Mouse (Mus musculus) midbrain, embryonic 14.5 days (tissue): ENCODE data around the gene Gm20388. TPM values are rescaled to one million over a fixed set of nuclear protein-coding genes. Genes with fewer than 3 reads are reported as not detected.
"Not testable (repeated sequence)": the region's sequence is repeated elsewhere in the genome, so short reads cannot be mapped to it uniquely, and the experiment has no call there.

Experiments
- ATAC-seq: fragments of 200-750 bp; cut with Nextera tagmentation; 2 replicates; pipeline ENCODE4 v1.8.0; 2017; ENCODE audit warnings: moderate number of reproducible peaks, moderate library complexity; ENCODE audit not compliant: low FRiP score, low TSS enrichment
- DNase-seq: peaks from one replicate; pipeline ENCODE4 v3.0.0-alpha.2; 2015
- H3K27ac ChIP-seq: fragments of 300-500 bp; sonication (generic); replicated peaks from 2 replicates; pipeline ENCODE4 v1.5.1; 2014; ENCODE audit warnings: mild to moderate bottlenecking, low read depth, low read length, moderate library complexity
- H3K27me3 ChIP-seq: fragments of 300-500 bp; sonication (generic); 2 replicates; pipeline ENCODE4 v1.6.1; 2014; ENCODE audit warnings: low read length, control low read depth, mixed read lengths; ENCODE audit not compliant: control insufficient read depth, insufficient read depth
- H3K36me3 ChIP-seq: fragments of 300-500 bp; sonication (generic); 2 replicates; pipeline ENCODE4 v1.6.1; 2014; ENCODE audit warnings: low read length, control low read depth; ENCODE audit not compliant: control insufficient read depth, insufficient read depth
- H3K4me1 ChIP-seq: fragments of 300-500 bp; sonication (generic); 2 replicates; pipeline ENCODE4 v1.6.1; 2014; ENCODE audit warnings: mild to moderate bottlenecking, antibody characterized with exemption, low read length, control low read depth; ENCODE audit not compliant: control insufficient read depth, insufficient read depth
- H3K4me2 ChIP-seq: fragments of 300-500 bp; sonication (generic); 2 replicates; pipeline ENCODE4 v1.6.1; 2014; ENCODE audit warnings: mild to moderate bottlenecking, low read length, moderate library complexity
- H3K4me3 ChIP-seq: fragments of 300-500 bp; sonication (generic); replicated peaks from 2 replicates; pipeline ENCODE4 v1.5.1; 2014; ENCODE audit warnings: low read depth, low read length
- H3K9ac ChIP-seq: fragments of 300-500 bp; sonication (generic); replicated peaks from 2 replicates; pipeline ENCODE4 v1.6.1; 2014; ENCODE audit warnings: mild to moderate bottlenecking, low read length, moderate library complexity
- H3K9me3 ChIP-seq: fragments of 300-500 bp; sonication (generic); 2 replicates; pipeline ENCODE4 v1.6.1; 2016; ENCODE audit warnings: low read length, control low read depth, mixed read lengths; ENCODE audit not compliant: control insufficient read depth
- WGBS: fragments of 180-500 bp; shearing (Covaris S2); extraction: QIAGEN DNeasy Blood & Tissue Kit; methylation state at CpG from one replicate; pipeline ENCODE4 v1.1.7; 2014; 5-methylcytosine and 5-hydroxymethylcytosine counted together
- polyA plus RNA-seq: library from polyadenylated mRNA; unstranded; fragments of >200 nt; fragmentation: Nextera tagmentation; extraction: Ambion mirVana; gene quantifications from 2 replicates; pipeline ENCODE4 v1.2.1, GENCODE M21; 2014

Gene Gm20388
- polyA plus RNA-seq, 1 experiment from 2014 or later: 4.1 TPM

GRCm38 (mm10) chr8:123280302-123281094 lies 3369.9 kb downstream of the Gm20388 start:
- H3K4me3 ChIP-seq: no peak overlapping the region
- WGBS: 89% methylated on average over 13 of the region's 13 CpGs

GRCm38 (mm10) chr8:123282994-123283393 lies 3372.4 kb downstream of the Gm20388 start:
- H3K27ac ChIP-seq, H3K4me1 ChIP-seq, H3K4me2 ChIP-seq, H3K27me3 ChIP-seq, H3K9ac ChIP-seq, H3K36me3 ChIP-seq, H3K9me3 ChIP-seq, H3K4me3 ChIP-seq, DNase-seq, ATAC-seq: not testable (repeated sequence)
- WGBS: 95% methylated on average over 5 of the region's 6 CpGs

More at GRCm38 (mm10) chr8:123280302-123281094, 3369.9 kb downstream of the Gm20388 start:
- Histone ChIP-seq H3K4me2 (no peak overlapping the region), H3K36me3 (no peaks in the 10 kb centered on the region), H3K9me3 (no peaks in the 10 kb centered on the region), H3K27ac (no peak overlapping the region), H3K27me3 (no peaks in the 10 kb centered on the region), H3K9ac (no peak overlapping the region), H3K4me1 (no peaks in the 10 kb centered on the region)
- DNase-seq: no peak
- no peak for ATAC-seq

- H3K9me3 ChIP-seq: no peaks in the 10 kb centered on the region
- H3K4me2 ChIP-seq: no peak overlapping the region
- ATAC-seq: no peak
- H3K9ac ChIP-seq: no peak overlapping the region
- no peak overlapping the region for H3K4me3 ChIP-seq
- no peaks in the 10 kb centered on the region for H3K4me1 ChIP-seq
- WGBS: 95% methylated on average over 7 of the region's 7 CpGs
- no peaks in the 10 kb centered on the region for H3K27me3 ChIP-seq
- H3K36me3 ChIP-seq: 0 out of 2 replicates have a peak, but pooled peaks cover 4% of the 10 kb centered on the region
- no peak for DNase-seq
- H3K27ac ChIP-seq: no peak overlapping the region
These were observed 3373.3 kb downstream of the Gm20388 start for GRCm38 (mm10) chr8:123283991-123284390.

GRCm38 (mm10) chr8:123284493-123284892 lies 3373.9 kb downstream of the Gm20388 start:
- Histone ChIP-seq H3K9ac (no peak overlapping the region), H3K27ac (no peak overlapping the region), H3K4me1 (no peaks in the 10 kb centered on the region), H3K27me3 (no peaks in the 10 kb centered on the region), H3K36me3 (0 out of 2 replicates have a peak, but pooled peaks cover 4% of the 10 kb centered on the region), H3K4me3 (no peak overlapping the region), H3K9me3 (no peaks in the 10 kb centered on the region), H3K4me2 (no peak overlapping the region)
- DNase-seq: no peak
- ATAC-seq: no peak
- 93% methylated on average over 5 of the region's 5 CpGs for WGBS

- no peak for ATAC-seq
- 97% methylated on average over 17 of the region's 17 CpGs for WGBS
- no peak for DNase-seq
- Histone ChIP-seq H3K36me3 (0 out of 2 replicates have a peak, but pooled peaks cover 4% of the 10 kb centered on the region), H3K9me3 (no peaks in the 10 kb centered on the region), H3K27ac (no peak overlapping the region), H3K27me3 (no peaks in the 10 kb centered on the region), H3K9ac (no peak overlapping the region), H3K4me2 (no peak overlapping the region), H3K4me1 (no peaks in the 10 kb centered on the region), H3K4me3 (no peak overlapping the region)
These were observed 3376.7 kb downstream of the Gm20388 start for GRCm38 (mm10) chr8:123287362-123287761.

- Histone ChIP-seq H3K27ac (no peak overlapping the region), H3K9me3 (no peaks in the 10 kb centered on the region), H3K4me1 (no peaks in the 10 kb centered on the region), H3K27me3 (no peaks in the 10 kb centered on the region), H3K4me3 (no peak overlapping the region), H3K36me3 (0 out of 2 replicates have a peak, but pooled peaks cover 4% of the 10 kb centered on the region), H3K4me2 (no peak overlapping the region), H3K9ac (no peak overlapping the region)
- DNase-seq (peak; percentile 15), ATAC-seq (no peak)
- WGBS: 81% methylated on average over 4 of the region's 4 CpGs
These were observed 3379.5 kb downstream of the Gm20388 start for GRCm38 (mm10) chr8:123290166-123290565.

GRCm38 (mm10) chr8:123290679-123291078 lies 3380.0 kb downstream of the Gm20388 start:
- no peak overlapping the region for H3K4me3 ChIP-seq
- 0 out of 2 replicates have a peak, but pooled peaks cover 4% of the 10 kb centered on the region for H3K36me3 ChIP-seq
- ATAC-seq (no peak), DNase-seq (no peak)
- H3K4me2 ChIP-seq: no peak overlapping the region
- H3K4me1 ChIP-seq: no peaks in the 10 kb centered on the region
- H3K27ac ChIP-seq: no peak overlapping the region
- no peak overlapping the region for H3K9ac ChIP-seq
- no peaks in the 10 kb centered on the region for H3K27me3 ChIP-seq
- WGBS: 95% methylated on average over 8 of the region's 8 CpGs
- no peaks in the 10 kb centered on the region for H3K9me3 ChIP-seq

- Histone ChIP-seq H3K4me1 (no peaks in the 10 kb centered on the region), H3K4me3 (no peak overlapping the region)
These were observed 3381.1 kb downstream of the Gm20388 start for GRCm38 (mm10) chr8:123291716-123292115.

GRCm38 (mm10) chr8:123292281-123292680 lies 3381.6 kb downstream of the Gm20388 start:
- ATAC-seq: no peak
- WGBS: 93% methylated on average over 3 of the region's 3 CpGs

More at GRCm38 (mm10) chr8:123291716-123292115, 3381.1 kb downstream of the Gm20388 start:
- Histone ChIP-seq H3K9ac (no peak overlapping the region), H3K4me2 (no peak overlapping the region), H3K27me3 (no peaks in the 10 kb centered on the region), H3K27ac (no peak overlapping the region), H3K36me3 (0 out of 2 replicates have a peak, but pooled peaks cover 4% of the 10 kb centered on the region), H3K9me3 (no peaks in the 10 kb centered on the region)
- WGBS: 92% methylated on average over 8 of the region's 8 CpGs
- DNase-seq: no peak
- ATAC-seq: no peak

More at GRCm38 (mm10) chr8:123292281-123292680, 3381.6 kb downstream of the Gm20388 start:
- Histone ChIP-seq H3K27me3 (no peaks in the 10 kb centered on the region), H3K9me3 (no peaks in the 10 kb centered on the region), H3K27ac (no peak overlapping the region), H3K4me3 (no peak overlapping the region), H3K36me3 (0 out of 2 replicates have a peak, but pooled peaks cover 3% of the 10 kb centered on the region), H3K4me2 (no peak overlapping the region), H3K9ac (no peak overlapping the region), H3K4me1 (no peaks in the 10 kb centered on the region)
- DNase-seq: no peak
